Mouse (Mus musculus) embryo, embryonic 11.5 days (tissue): ENCODE measurements around the gene Rap1gap2.

Experiments
- DNase-seq: peaks from one replicate; pipeline ENCODE4 v3.0.0-alpha.2; 2012; ENCODE audit warnings: low read depth, low spot score

Rap1gap2 gene

DNA sequence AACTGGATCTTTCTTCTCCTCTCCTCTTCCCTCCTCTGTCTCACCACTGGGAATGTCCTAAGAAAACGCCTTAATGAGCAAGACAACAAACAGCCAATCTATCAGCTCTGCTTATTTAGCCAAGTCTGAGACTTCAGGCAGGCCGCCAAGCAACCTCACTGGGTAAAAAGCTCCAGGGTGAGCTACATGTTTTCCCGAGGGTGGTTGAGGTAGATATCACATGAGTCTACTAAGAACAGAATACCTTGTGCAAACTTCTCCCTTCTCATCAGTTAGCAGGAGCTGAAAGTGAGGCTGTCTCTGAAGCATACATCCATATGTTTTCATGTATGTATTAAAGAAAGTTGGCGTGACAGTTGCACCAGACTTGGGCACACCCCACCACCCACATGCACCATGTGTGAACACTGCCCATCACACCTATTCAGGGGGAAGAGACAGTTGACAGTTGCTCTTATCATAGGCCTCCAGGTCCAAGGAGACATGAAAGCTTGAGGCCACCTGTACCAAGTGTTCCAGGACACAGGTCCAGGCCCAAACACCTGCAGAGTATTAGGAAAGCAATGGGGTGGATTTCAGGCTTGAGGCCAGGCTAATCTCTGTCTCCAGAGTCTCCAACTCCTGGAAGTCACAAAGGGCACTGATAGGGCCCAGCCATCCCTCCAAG, 35.8 kb downstream of the Rap1gap2 start:
- no peak for DNase-seq

- DNase-seq, result no peak
Observed at GRCm38 (mm10) chr11:74572459-74573061, 38.2 kb downstream of the Rap1gap2 start.

GRCm38 (mm10) chr11:74569735-74570134, 41.0 kb downstream of the Rap1gap2 start:
- DNase-seq, result no peak

DNA sequence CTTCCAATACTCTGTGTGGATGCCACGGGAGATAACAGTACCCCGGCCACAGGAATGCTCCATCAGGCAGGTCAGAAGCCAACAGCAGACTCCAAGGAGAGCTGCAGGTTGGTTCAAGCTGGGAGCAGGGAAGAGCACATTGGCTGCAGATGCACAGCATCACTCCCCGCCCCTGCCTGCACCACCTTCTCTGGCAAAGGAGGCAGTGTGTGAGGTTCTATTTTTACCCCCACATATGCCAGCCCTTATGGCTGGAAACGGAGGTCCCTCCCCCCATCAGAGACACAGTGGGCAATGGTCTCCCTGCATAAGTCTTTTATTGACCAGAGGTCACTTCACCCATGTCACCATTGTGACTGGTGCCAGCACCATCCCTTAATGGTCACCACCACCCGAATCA, 42.3 kb downstream of the Rap1gap2 start:
- no peak for DNase-seq

DNA sequence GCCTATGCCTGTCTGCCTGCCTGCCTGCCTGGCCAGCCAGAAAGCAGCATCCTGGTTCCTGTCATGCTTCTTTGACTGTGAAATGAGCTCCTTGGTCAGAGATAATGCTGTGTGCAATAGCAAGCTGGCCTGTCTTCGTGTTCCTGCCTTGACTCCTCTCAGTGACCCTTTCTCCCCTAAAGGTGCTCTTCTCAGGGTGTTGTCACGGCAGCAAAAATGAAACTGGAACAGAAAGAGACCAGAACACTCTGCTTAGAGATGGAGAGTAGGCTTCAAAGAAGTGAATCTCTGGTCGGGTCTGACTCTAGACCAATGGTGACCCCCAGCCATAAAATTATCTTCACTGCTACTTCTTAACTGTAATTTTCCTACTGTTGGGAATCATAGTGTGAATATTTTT, 42.7 kb downstream of the Rap1gap2 start:
- DNase-seq, result no peak

DNA sequence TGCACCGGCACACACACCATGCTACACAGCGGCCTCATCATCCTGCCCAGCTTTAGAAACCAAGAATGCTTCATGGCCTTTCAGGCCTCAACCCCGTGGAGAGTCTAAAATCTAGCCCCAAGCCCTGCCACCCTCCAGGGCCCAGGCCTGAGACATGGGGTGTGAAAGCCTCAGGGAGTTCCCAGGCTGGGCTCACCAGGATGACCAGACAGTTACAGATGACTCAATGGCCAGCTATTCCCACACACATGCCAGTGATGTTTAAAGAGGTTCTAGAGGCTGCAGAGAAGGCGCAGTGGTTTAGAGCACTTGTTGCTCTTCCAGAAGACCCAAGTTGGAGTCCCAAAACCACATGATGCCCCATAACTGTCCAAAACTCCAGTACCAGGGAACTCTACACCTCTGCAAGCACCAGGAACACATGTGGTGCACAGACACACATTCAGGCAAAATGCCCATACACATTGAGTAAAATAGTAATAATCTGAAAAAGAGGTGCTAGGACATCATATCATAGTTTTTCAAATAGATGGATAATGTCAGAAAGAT, 44.3 kb downstream of the Rap1gap2 start:
- no peak for DNase-seq

- no peak for DNase-seq
Observed at GRCm38 (mm10) chr11:74561392-74561791, 49.3 kb downstream of the Rap1gap2 start.

GRCm38 (mm10) chr11:74560600-74561227, 50.0 kb downstream of the Rap1gap2 start:
- DNase-seq, result no peak

- DNase-seq, result no peak
Observed at GRCm38 (mm10) chr11:74559793-74560433, 50.8 kb downstream of the Rap1gap2 start.

DNA sequence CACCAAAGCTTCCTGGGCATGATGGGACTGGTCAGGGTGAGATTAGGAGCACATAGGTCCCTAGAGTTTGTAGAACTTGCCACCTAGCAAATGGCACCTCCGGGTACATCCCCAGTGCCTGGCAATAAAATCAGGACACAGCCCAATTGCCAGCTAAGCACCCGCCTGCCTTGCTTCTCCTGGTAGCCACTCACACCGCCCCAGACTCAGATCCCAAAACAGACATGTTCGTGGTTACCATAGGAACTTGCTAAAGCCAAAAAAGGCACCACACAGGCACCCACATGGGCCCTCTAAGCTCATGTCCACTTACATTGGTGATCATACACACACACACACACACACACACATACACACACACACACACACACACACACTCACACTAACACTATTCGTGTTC, 51.8 kb downstream of the Rap1gap2 start:
- DNase-seq, result no peak

GRCm38 (mm10) chr11:74557456-74558230, 53.1 kb downstream of the Rap1gap2 start:
- DNase-seq, result no peak

- no peak for DNase-seq
Observed at GRCm38 (mm10) chr11:74555716-74556374, 54.9 kb downstream of the Rap1gap2 start.

GRCm38 (mm10) chr11:74554683-74555341, 55.9 kb downstream of the Rap1gap2 start:
- peak; percentile 26 for DNase-seq

GRCm38 (mm10) chr11:74551568-74551967, 59.1 kb downstream of the Rap1gap2 start:
- no peak for DNase-seq

DNA sequence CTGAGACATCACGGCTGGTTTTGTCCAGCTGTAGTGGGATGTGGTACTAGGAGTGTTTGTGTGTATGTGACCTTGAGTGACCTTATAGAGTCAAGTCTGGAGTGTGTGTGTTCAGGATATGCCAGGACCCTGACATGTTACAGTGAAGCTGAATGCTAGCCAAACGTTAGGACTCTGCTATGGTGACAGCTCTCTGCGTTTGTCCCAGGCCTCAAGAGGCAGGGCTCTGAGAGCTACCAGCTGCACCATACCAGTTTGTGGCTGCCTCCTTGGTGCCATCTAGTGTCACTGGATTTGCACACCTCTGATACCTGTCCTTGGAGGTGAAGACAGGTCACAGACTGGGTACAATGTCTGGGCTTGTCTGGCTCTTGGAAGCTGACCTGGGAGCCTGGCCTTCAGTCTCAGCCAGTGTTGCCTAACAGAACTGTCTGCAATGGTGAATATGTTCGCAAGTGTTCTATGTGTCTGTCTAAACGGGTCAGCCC, 60.1 kb downstream of the Rap1gap2 start:
- DNase-seq, result no peak

DNA sequence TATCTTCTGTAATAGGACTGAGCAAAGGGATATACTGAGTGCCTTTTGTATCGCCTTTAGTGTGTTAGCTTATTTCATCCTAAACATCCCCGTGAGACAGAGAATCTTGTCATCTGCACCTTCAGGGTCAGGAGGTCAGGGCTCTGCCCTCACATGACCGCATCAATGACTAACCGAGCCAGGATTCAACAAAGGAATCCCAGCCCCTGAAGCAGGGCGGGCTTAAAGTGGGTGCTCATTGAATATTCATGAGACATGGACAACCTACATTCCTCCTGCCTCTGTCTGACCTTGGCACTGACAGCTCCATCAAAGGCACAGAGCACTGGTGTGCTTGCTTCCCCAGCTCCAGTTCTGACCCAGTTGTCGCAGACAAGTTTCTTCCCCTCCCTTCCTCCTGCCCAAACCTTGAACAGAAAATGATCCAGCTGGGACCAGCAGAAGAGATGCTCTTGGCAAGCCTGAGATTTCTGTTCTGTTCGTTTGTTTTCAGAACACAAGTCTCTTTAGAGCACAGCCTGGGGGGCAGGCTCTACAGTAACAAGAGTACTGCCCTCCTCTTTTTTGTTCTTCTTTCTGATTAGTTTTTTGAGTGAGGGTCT, 61.8 kb downstream of the Rap1gap2 start:
- DNase-seq, result no peak

- peak; percentile 59 for DNase-seq
Observed at GRCm38 (mm10) chr11:74546933-74547694, 63.6 kb downstream of the Rap1gap2 start.

DNA sequence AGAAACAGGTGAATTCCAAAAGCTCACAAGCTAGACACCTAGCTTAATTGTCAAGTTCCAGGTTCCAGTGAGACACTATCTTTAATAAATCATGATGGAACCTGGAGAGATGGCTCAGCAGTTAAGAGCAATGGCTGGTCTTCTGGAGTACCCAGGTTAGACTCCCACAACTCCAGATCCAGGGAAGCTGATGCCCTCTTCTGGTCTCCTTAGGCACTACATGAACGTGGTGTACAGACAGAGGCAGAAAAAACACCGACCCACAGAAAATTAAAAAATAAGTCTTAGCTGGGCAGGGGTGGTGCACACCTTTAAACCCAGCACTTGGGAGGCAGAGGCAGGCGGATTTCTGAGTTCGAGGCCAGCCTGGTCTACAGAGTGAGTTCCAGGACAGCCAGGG, 64.5 kb downstream of the Rap1gap2 start:
- peak; percentile 32 for DNase-seq

DNA sequence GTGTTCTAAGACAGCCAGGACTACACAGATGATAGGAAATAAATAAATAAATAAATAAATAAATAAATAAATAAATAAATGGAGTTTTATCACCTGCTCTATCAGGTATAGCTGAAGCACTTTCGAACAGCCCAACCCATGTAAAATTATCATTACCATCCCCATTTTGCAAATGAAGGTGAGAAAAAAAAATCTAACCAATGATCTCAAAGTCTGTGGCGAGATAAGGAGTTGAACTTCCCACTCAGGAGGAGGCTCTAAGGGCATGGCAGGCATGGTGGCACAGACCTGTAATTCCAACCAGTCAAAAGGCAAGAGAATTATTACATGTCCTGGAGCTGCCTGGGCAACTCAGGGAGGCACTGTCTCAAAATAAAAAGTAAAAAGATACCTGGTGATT, 65.2 kb downstream of the Rap1gap2 start:
- DNase-seq, result no peak
